Mouse (Mus musculus) thymus, adult 2 months (tissue): ENCODE results near the gene Meis2. TPM values are rescaled to one million over a fixed set of nuclear protein-coding genes. Genes with fewer than 3 reads are reported as not detected.

Source experiments
- DNase-seq: peaks from one replicate; pipeline ENCODE4 v3.0.0; 2021
- H3K27ac ChIP-seq: fragments of 200-500 bp; 2 replicates; pipeline ENCODE4 v1.5.1; 2012; ENCODE audit warnings: low read length, control low read depth; ENCODE audit not compliant: control insufficient read depth, insufficient read depth
- H3K27me3 ChIP-seq: fragments of 200-500 bp; 2 replicates; pipeline ENCODE4 v1.6.1; 2012; ENCODE audit warnings: mild to moderate bottlenecking, low read length, moderate library complexity, mixed read lengths; ENCODE audit not compliant: control insufficient read depth, insufficient read depth
- H3K36me3 ChIP-seq: fragments of 200-500 bp; 2 replicates; pipeline ENCODE4 v1.6.1; 2012; ENCODE audit warnings: mild to moderate bottlenecking, low read length, moderate library complexity; ENCODE audit not compliant: control insufficient read depth, insufficient read depth
- H3K4me1 ChIP-seq: fragments of 200-500 bp; replicated peaks from 2 replicates; pipeline ENCODE4 v1.6.1; 2012; ENCODE audit warnings: low read length; ENCODE audit not compliant: control insufficient read depth, insufficient read depth
- H3K4me3 ChIP-seq: fragments of 200-500 bp; 2 replicates; pipeline ENCODE4 v1.5.1; 2012; ENCODE audit warnings: mild to moderate bottlenecking, low read length, control low read depth, moderate library complexity; ENCODE audit not compliant: control insufficient read depth, insufficient read depth
- CTCF ChIP-seq: fragments of 200-500 bp; IDR thresholded peaks from 2 replicates; pipeline ENCODE4 v1.5.1; 2012; ENCODE audit warnings: mild to moderate bottlenecking, control low read depth, low read length, moderate library complexity, borderline replicate concordance; ENCODE audit not compliant: control insufficient read depth, poor library complexity, insufficient read depth; ENCODE audit errors: extremely low read depth
- POLR2A ChIP-seq: fragments of 200-500 bp; IDR thresholded peaks from 2 replicates; pipeline ENCODE4 v1.6.1; 2012; ENCODE audit warnings: mild to moderate bottlenecking, low read length, control low read depth, moderate library complexity; ENCODE audit not compliant: control insufficient read depth, poor library complexity, insufficient read depth; ENCODE audit errors: extremely low read depth
- WGBS: fragments of 180-500 bp; shearing (Covaris S2); methylation state at CpG from one replicate; pipeline ENCODE4 v1.1.7; 2018; 5-methylcytosine and 5-hydroxymethylcytosine counted together
- polyA plus RNA-seq: library from polyadenylated mRNA; depleted of rRNA; stranded (reverse); fragments of >200 nt; gene quantifications from 2 replicates; pipeline ENCODE4 v1.2.3, GENCODE M21; 2012

The Meis2 gene
- polyA plus RNA-seq, 1 experiment: 10.5 TPM

GRCm38 (mm10) chr2:116065057-116065456, 582 bp downstream of the Meis2 start:
- Histone ChIP-seq H3K36me3 (no peaks in the 10 kb centered on the region), H3K4me3 (no peak overlapping the region), H3K27me3 (peaks cover 20% of the 10 kb centered on the region; the same call in 1 of the 2 replicates), H3K27ac (no peak overlapping the region), H3K4me1 (no peaks in the 10 kb centered on the region)
- TF ChIP-seq CTCF (no peak), POLR2A (no peak)
- WGBS: 4% methylated on average over 10 of the region's 10 CpGs
- DNase-seq: no peak

GRCm38 (mm10) chr2:116064521-116064920, 1.1 kb downstream of the Meis2 start:
- Histone ChIP-seq H3K4me1 (no peaks in the 10 kb centered on the region), H3K36me3 (no peaks in the 10 kb centered on the region), H3K4me3 (peak overlapping the region; percentile 15), H3K27ac (no peak overlapping the region), H3K27me3 (peaks cover 20% of the 10 kb centered on the region; the same call in 1 of the 2 replicates)
- WGBS: 5% methylated on average over 20 of the region's 20 CpGs
- no peak for TF ChIP-seq POLR2A
- no peak for TF ChIP-seq CTCF
- DNase-seq: no peak

- peak overlapping the region; percentile 19; the same call in 1 of the 2 replicates for H3K27ac ChIP-seq
- H3K27me3 ChIP-seq: peaks cover 20% of the 10 kb centered on the region; the same call in 1 of the 2 replicates
- no peak for DNase-seq
- under 1% methylated on average over 37 of the region's 37 CpGs for WGBS
- H3K36me3 ChIP-seq: no peaks in the 10 kb centered on the region
- no peaks in the 10 kb centered on the region for H3K4me1 ChIP-seq
- peak overlapping the region; percentile 15 for H3K4me3 ChIP-seq
- TF ChIP-seq CTCF (no peak), POLR2A (no peak)
These were observed 1.8 kb downstream of the Meis2 start for GRCm38 (mm10) chr2:116063819-116064293.

DNA sequence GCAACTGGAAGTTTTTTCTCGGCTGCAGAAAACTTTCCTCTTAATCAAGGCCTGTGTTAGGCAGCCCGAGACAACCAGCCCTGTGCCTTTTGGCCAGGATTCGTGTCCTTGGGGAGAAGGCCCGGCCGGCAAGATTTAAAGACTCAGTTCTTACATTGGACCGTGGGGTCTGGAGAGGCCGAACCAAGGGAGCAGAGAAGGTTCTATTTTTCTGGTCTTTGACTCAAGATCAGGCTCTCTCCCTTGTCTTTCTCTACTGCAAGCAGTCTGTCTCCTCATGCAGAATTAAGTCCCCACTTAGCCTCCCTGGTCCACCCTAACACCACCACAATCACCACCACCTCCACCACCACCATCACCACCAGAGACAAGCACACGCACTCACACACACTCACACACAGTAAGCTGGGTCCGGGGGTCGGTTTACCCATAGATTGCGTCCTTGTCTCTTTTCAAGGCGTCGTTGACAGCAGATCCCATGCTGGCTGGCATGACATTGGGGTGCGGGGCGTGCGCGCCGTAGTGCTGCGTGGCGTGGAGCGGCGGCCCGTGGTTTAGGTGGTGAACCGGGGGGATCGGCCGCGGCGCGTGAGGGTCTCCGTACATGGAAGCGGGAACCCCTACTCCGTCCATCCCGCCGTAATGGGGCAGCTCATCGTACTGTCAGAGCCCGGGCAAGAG, 2.7 kb downstream of the Meis2 start:
- Histone ChIP-seq H3K27ac (no peak overlapping the region; the same call in 1 of the 2 replicates), H3K27me3 (peaks cover 20% of the 10 kb centered on the region; the same call in 1 of the 2 replicates), H3K4me3 (peak overlapping the region; percentile 17), H3K4me1 (no peaks in the 10 kb centered on the region), H3K36me3 (no peaks in the 10 kb centered on the region)
- no peak for DNase-seq
- 6% methylated on average over 36 of the region's 36 CpGs for WGBS
- no peak for TF ChIP-seq POLR2A
- TF ChIP-seq CTCF: no peak

GRCm38 (mm10) chr2:116062251-116062651, 3.4 kb downstream of the Meis2 start:
- Histone ChIP-seq H3K36me3 (no peaks in the 10 kb centered on the region), H3K4me3 (peak overlapping the region; percentile 13; the same call in 1 of the 2 replicates), H3K27me3 (peaks cover 17% of the 10 kb centered on the region; the same call in 1 of the 2 replicates), H3K4me1 (no peaks in the 10 kb centered on the region), H3K27ac (no peak overlapping the region)
- TF ChIP-seq CTCF: no peak
- 3% methylated on average over 20 of the region's 20 CpGs for WGBS
- no peak for DNase-seq

DNA sequence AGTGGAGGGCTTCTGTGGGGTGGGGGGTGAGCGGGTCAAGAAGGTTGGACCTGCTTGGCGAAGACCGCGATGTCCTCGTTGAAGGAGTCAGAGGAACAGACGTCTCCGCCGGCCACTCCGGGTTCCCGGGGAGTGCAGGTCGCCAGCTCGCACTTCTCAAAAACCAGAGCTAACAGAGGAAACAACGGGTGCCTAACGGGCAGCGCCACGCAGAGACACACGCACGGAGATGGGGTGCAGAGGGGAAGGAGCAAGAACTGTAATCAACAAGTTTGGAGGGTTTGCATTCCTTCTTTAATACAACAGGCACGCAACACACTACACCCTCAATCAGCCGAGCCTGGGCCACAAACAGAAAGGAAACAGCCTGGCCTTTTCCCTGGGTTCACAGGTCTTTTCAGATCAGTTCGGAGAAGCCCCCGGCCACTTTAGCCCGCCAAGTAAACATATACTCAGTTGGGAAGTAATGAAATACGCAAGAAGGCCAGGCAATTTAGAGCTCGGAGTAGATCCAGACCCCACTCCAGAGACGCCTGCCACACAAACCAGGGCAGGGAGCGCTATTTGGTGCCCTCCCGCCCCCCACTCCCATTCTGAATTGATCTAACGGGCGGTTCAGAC, 4.1 kb downstream of the Meis2 start:
- no peaks in the 10 kb centered on the region for H3K4me1 ChIP-seq
- peaks cover 17% of the 10 kb centered on the region; the same call in 1 of the 2 replicates for H3K27me3 ChIP-seq
- H3K4me3 ChIP-seq: peak overlapping the region; percentile 24
- 4% methylated on average over 30 of the region's 30 CpGs for WGBS
- no peaks in the 10 kb centered on the region for H3K36me3 ChIP-seq
- H3K27ac ChIP-seq: no peak overlapping the region
- TF ChIP-seq POLR2A (no peak), CTCF (no peak)
- no peak for DNase-seq
